Mouse (Mus musculus) forebrain, embryonic 15.5 days (tissue): ENCODE data around the gene Ift43. TPM values are rescaled to one million over a fixed set of nuclear protein-coding genes. Genes with fewer than 3 reads are reported as not detected.
A peak's percentile ranks its signal among the peaks of the same experiment; 100 is the strongest.

Source experiments
- ATAC-seq: fragments of 200-750 bp; cut with Nextera tagmentation; replicated peaks from 2 replicates; pipeline ENCODE4 v1.8.0; 2017; ENCODE audit warnings: mild to moderate bottlenecking, moderate TSS enrichment, moderate library complexity
- H3K27ac ChIP-seq: fragments of 300-500 bp; sonication (generic); replicated peaks from 2 replicates; pipeline ENCODE4 v1.5.1; 2015; ENCODE audit warnings: mild to moderate bottlenecking, inconsistent platforms
- H3K27me3 ChIP-seq: fragments of 300-500 bp; sonication (generic); 2 replicates; pipeline ENCODE4 v1.6.1; 2015; ENCODE audit warnings: inconsistent platforms
- H3K36me3 ChIP-seq: fragments of 300-500 bp; sonication (generic); 2 replicates; pipeline ENCODE4 v1.6.1; 2015; ENCODE audit warnings: mild to moderate bottlenecking, inconsistent platforms
- H3K4me1 ChIP-seq: fragments of 300-500 bp; sonication (generic); 2 replicates; pipeline ENCODE4 v1.6.1; 2015; ENCODE audit warnings: inconsistent platforms
- H3K4me2 ChIP-seq: fragments of 300-500 bp; sonication (generic); replicated peaks from 2 replicates; pipeline ENCODE4 v1.6.1; 2015; ENCODE audit warnings: mild to moderate bottlenecking, inconsistent platforms
- H3K4me3 ChIP-seq: fragments of 300-500 bp; sonication (generic); 2 replicates; pipeline ENCODE4 v1.5.1; 2015; ENCODE audit warnings: mild to moderate bottlenecking, inconsistent platforms
- H3K9ac ChIP-seq: fragments of 300-500 bp; sonication (generic); replicated peaks from 2 replicates; pipeline ENCODE4 v1.6.1; 2015; ENCODE audit warnings: mild to moderate bottlenecking, inconsistent platforms
- H3K9me3 ChIP-seq: fragments of 300-500 bp; sonication (generic); 2 replicates; pipeline ENCODE4 v1.6.1; 2016; ENCODE audit warnings: inconsistent platforms
- WGBS: fragments of 180-500 bp; shearing (Covaris S2); methylation state at CpG from one replicate; pipeline ENCODE4 v1.1.7; 2015; ENCODE audit warnings: mixed read lengths; 5-methylcytosine and 5-hydroxymethylcytosine counted together
- polyA plus RNA-seq: library from polyadenylated mRNA; unstranded; fragments of >200 nt; fragmentation: Nextera tagmentation; extraction: Ambion mirVana; gene quantifications from 2 replicates; pipeline ENCODE4 v1.2.1, GENCODE M21; 2015

The Ift43 gene
- 74.6 and 82.8 TPM in 2 replicates for polyA plus RNA-seq

GRCm38 (mm10) chr12:86082481-86083012 lies at the start of gene Ift43:
Gene Ift43 (plus strand): TSS chr12:86082541.
- Histone ChIP-seq H3K4me2 (peak within 1 kb of the TSS; percentile 69), H3K4me3 (peak within 1 kb of the TSS; percentile 84), H3K36me3 (no peaks in the 10 kb centered on the region), H3K9ac (peak within 1 kb of the TSS; percentile 64), H3K27me3 (no peaks in the 10 kb centered on the region), H3K9me3 (no peaks in the 10 kb centered on the region), H3K27ac (no peak within 1 kb of the TSS), H3K4me1 (peaks cover 21% of the 10 kb centered on the region)
- WGBS, result under 1% methylated on average over 35 of the region's 35 CpGs
- ATAC-seq, result peak; percentile 61

- no peak overlapping the region for H3K4me2 ChIP-seq
- no peak overlapping the region for H3K9ac ChIP-seq
- no peaks in the 10 kb centered on the region for H3K36me3 ChIP-seq
- 0 out of 2 replicates have a peak, but pooled peaks cover 6% of the 10 kb centered on the region for H3K4me1 ChIP-seq
- H3K4me3 ChIP-seq, result no peak overlapping the region
- H3K27ac ChIP-seq, result no peak overlapping the region
- H3K27me3 ChIP-seq, result no peaks in the 10 kb centered on the region
- no peak for ATAC-seq
- H3K9me3 ChIP-seq, result no peaks in the 10 kb centered on the region
Measured at GRCm38 (mm10) chr12:86035586-86035985, 46.8 kb upstream of the Ift43 start.

- Histone ChIP-seq H3K4me1 (0 out of 2 replicates have a peak, but pooled peaks cover 6% of the 10 kb centered on the region), H3K27me3 (no peaks in the 10 kb centered on the region), H3K9ac (no peak overlapping the region), H3K36me3 (no peaks in the 10 kb centered on the region), H3K27ac (no peak overlapping the region), H3K4me2 (no peak overlapping the region), H3K9me3 (no peaks in the 10 kb centered on the region), H3K4me3 (no peak overlapping the region)
- 41% methylated on average over 9 of the region's 9 CpGs for WGBS
- no peak for ATAC-seq
Measured at GRCm38 (mm10) chr12:86036368-86037166, 45.8 kb upstream of the Ift43 start.

- 0 out of 2 replicates have a peak, but pooled peaks cover 6% of the 10 kb centered on the region for H3K4me1 ChIP-seq
Measured at GRCm38 (mm10) chr12:86037235-86037921, 45.0 kb upstream of the Ift43 start.

DNA sequence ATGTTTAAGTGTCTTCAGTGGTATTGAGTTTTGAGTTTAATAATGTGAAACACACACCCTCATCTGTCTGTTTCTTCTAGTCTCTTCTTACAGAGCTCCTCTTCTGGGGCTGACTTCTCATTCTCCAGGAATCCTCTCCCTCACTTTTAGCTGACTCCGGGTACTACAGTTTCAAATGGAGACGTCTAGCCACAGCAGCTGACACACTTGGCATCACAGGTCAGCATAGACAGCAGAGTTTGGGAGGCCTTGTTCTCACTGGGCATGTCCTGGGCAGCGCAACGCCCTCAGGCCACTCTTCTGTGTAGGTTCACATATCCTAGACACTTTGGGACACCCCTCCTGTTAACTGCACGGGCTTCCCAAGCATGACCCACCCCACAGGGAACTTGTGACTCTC lies 43.3 kb upstream of the Ift43 start:
- no peak overlapping the region for H3K9ac ChIP-seq
- 0 out of 2 replicates have a peak, but pooled peaks cover 6% of the 10 kb centered on the region for H3K4me1 ChIP-seq
- no peaks in the 10 kb centered on the region for H3K27me3 ChIP-seq
- H3K4me3 ChIP-seq, result no peak overlapping the region
- 89% methylated on average over 5 of the region's 5 CpGs for WGBS
- ATAC-seq, result no peak
- no peaks in the 10 kb centered on the region for H3K9me3 ChIP-seq
- H3K4me2 ChIP-seq, result no peak overlapping the region
- no peak overlapping the region for H3K27ac ChIP-seq
- H3K36me3 ChIP-seq, result no peaks in the 10 kb centered on the region

More at GRCm38 (mm10) chr12:86037235-86037921, 45.0 kb upstream of the Ift43 start:
- Histone ChIP-seq H3K27ac (0 out of 2 replicates have a peak overlapping the region, but pooled peaks have one; percentile 5), H3K36me3 (no peaks in the 10 kb centered on the region), H3K27me3 (no peaks in the 10 kb centered on the region), H3K9me3 (no peaks in the 10 kb centered on the region), H3K4me2 (no peak overlapping the region), H3K4me3 (no peak overlapping the region), H3K9ac (no peak overlapping the region)
- ATAC-seq, result no peak
- 34% methylated on average over 12 of the region's 12 CpGs for WGBS

GRCm38 (mm10) chr12:86039751-86040150 lies 42.6 kb upstream of the Ift43 start:
- WGBS, result 86% methylated on average over 6 of the region's 6 CpGs
- Histone ChIP-seq H3K9ac (no peak overlapping the region), H3K4me3 (no peak overlapping the region), H3K9me3 (no peaks in the 10 kb centered on the region), H3K4me1 (0 out of 2 replicates have a peak, but pooled peaks cover 6% of the 10 kb centered on the region), H3K36me3 (no peaks in the 10 kb centered on the region), H3K4me2 (no peak overlapping the region), H3K27ac (no peak overlapping the region), H3K27me3 (no peaks in the 10 kb centered on the region)
- no peak for ATAC-seq

DNA sequence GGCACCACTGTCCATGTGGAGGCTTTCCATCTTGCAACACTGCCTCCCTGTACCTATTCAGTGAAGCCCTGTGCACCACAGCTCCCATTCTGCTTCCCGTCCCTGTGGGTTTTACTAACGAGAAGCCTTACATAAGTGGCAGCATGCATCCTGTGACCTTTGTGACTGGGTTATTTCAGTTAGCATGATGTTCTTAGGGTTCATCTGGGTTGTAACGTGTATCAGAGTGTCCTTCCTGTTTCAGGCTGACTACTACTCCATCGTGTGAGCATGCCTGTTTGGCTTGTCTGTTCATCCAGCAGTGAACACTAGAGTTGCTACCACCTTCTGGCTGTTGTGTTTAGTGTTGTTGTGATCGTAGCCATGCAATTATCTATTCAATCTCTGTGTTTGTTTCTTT lies 36.2 kb upstream of the Ift43 start:
- ATAC-seq, result no peak
- H3K27me3 ChIP-seq, result no peaks in the 10 kb centered on the region
- H3K9me3 ChIP-seq, result no peaks in the 10 kb centered on the region
- 62% methylated on average over 5 of the region's 5 CpGs for WGBS
- no peaks in the 10 kb centered on the region for H3K36me3 ChIP-seq
- H3K4me2 ChIP-seq, result no peak overlapping the region
- H3K4me1 ChIP-seq, result no peaks in the 10 kb centered on the region
- H3K4me3 ChIP-seq, result no peak overlapping the region
- no peak overlapping the region for H3K9ac ChIP-seq
- no peak overlapping the region for H3K27ac ChIP-seq

DNA sequence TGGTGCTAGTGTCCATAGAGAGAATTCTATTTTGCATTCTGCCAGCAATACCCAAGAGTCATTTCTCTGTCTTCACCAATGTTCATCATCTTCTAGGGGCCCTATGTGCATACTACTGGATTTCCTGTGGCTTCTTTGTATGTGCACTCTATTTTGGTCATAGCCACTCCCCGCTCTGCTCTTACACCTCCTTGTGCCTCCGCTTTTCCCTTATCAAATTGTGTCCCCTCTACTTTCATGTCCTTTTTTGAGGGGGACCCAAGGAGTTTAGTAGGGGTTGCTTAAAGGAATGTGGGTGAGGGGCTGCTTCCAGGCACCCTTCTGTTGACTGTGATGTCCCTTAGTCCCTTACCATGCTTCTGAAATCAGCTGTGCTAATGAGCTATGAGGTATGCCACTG lies 35.6 kb upstream of the Ift43 start:
- no peaks in the 10 kb centered on the region for H3K4me1 ChIP-seq
- H3K27me3 ChIP-seq, result no peaks in the 10 kb centered on the region
- H3K4me3 ChIP-seq, result no peak overlapping the region
- ATAC-seq, result no peak
- no peaks in the 10 kb centered on the region for H3K36me3 ChIP-seq
- H3K9me3 ChIP-seq, result no peaks in the 10 kb centered on the region
- no peak overlapping the region for H3K4me2 ChIP-seq
- WGBS, result 95% methylated on average over 2 of the region's 2 CpGs
- no peak overlapping the region for H3K9ac ChIP-seq
- H3K27ac ChIP-seq, result no peak overlapping the region

DNA sequence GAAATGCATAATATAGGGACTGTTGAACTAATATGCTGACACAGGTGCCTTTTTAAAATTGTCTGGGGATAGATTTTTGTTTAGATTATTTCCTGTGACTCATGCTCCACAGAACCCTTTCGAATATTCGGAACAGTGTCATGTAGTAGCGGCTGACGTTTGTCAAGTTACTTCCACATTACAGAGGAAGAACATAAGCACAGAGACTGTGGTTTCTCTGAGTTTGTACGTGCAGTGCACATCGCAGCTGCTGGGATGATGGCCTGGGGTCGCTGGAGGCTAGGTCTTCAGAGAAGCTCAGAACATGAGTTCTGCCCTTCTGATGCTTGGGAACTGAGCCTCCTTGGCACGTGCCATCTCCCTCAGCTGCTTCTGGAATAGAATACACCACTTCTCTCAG lies 35.0 kb upstream of the Ift43 start:
- Histone ChIP-seq H3K9me3 (no peaks in the 10 kb centered on the region), H3K4me1 (no peaks in the 10 kb centered on the region), H3K4me3 (no peak overlapping the region), H3K9ac (no peak overlapping the region), H3K36me3 (no peaks in the 10 kb centered on the region), H3K27ac (no peak overlapping the region), H3K4me2 (no peak overlapping the region), H3K27me3 (no peaks in the 10 kb centered on the region)
- 90% methylated on average over 8 of the region's 8 CpGs for WGBS
- ATAC-seq, result no peak

DNA sequence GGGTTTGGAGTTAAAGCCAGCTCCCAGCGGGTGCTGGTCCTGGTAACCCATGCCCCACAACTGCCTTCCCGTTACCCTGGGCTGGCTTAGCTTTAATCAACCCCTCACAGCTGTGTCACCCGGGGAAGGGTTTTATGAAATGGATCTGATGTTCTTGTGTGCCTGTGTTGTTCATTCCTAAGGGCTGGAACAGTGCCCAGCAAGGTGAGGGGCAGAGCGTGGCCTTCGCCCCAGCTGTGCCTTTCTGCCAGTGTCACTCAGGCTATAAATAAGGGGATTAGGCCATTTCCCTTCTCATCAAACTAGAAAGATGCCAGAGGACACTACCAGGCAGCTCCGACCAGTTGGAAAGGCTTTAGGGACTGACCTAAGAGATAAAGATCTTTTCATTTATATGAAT lies 32.5 kb upstream of the Ift43 start:
- Histone ChIP-seq H3K4me1 (no peaks in the 10 kb centered on the region), H3K36me3 (no peaks in the 10 kb centered on the region), H3K4me3 (no peak overlapping the region), H3K27ac (no peak overlapping the region), H3K27me3 (no peaks in the 10 kb centered on the region), H3K9me3 (no peaks in the 10 kb centered on the region), H3K4me2 (no peak overlapping the region), H3K9ac (no peak overlapping the region)
- no peak for ATAC-seq
- WGBS, result 56% methylated on average over 6 of the region's 6 CpGs

DNA sequence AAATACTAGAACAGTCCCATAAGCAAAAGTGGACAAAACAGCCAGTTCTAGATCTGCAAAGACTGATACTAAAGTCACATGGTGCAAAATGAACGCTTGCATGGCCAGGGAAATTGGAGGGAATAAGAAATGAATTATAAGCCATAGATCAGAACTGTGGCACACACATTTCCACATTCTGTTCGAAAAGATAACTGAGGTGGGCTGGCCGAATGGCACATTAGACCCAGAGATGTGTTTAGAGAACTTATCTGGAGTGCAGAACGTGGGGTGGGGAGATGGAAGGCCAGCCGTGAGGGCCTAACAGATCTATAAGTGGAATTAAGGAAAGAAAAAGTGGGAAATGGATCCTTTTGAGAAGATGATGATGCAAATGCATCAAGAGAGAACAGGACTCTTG lies 30.9 kb upstream of the Ift43 start:
- Histone ChIP-seq H3K27me3 (no peaks in the 10 kb centered on the region), H3K4me2 (no peak overlapping the region), H3K36me3 (no peaks in the 10 kb centered on the region), H3K27ac (no peak overlapping the region), H3K4me1 (no peaks in the 10 kb centered on the region), H3K9ac (no peak overlapping the region), H3K4me3 (no peak overlapping the region), H3K9me3 (no peaks in the 10 kb centered on the region)
- no peak for ATAC-seq
- WGBS, result 94% methylated on average over 5 of the region's 5 CpGs

- H3K4me2 ChIP-seq, result no peak overlapping the region
- 97% methylated on average over 2 of the region's 2 CpGs for WGBS
- no peaks in the 10 kb centered on the region for H3K36me3 ChIP-seq
- no peaks in the 10 kb centered on the region for H3K27me3 ChIP-seq
- no peaks in the 10 kb centered on the region for H3K4me1 ChIP-seq
- H3K4me3 ChIP-seq, result no peak overlapping the region
- H3K9ac ChIP-seq, result no peak overlapping the region
- H3K27ac ChIP-seq, result no peak overlapping the region
- ATAC-seq, result no peak
- no peaks in the 10 kb centered on the region for H3K9me3 ChIP-seq
Measured at GRCm38 (mm10) chr12:86055306-86055705, 27.0 kb upstream of the Ift43 start.
